Mouse (Mus musculus) midbrain, embryonic 14.5 days (tissue): ENCODE measurements around the gene Ifitm10. TPM values are rescaled to one million over a fixed set of nuclear protein-coding genes. Genes with fewer than 3 reads are reported as not detected.

Source experiments
- ATAC-seq: fragments of 200-750 bp; cut with Nextera tagmentation; 2 replicates; pipeline ENCODE4 v1.8.0; 2017; ENCODE audit warnings: moderate number of reproducible peaks, moderate library complexity; ENCODE audit not compliant: low FRiP score, low TSS enrichment
- DNase-seq: peaks from one replicate; pipeline ENCODE4 v3.0.0-alpha.2; 2015
- H3K27ac ChIP-seq: fragments of 300-500 bp; sonication (generic); replicated peaks from 2 replicates; pipeline ENCODE4 v1.5.1; 2014; ENCODE audit warnings: mild to moderate bottlenecking, low read depth, low read length, moderate library complexity
- H3K27me3 ChIP-seq: fragments of 300-500 bp; sonication (generic); 2 replicates; pipeline ENCODE4 v1.6.1; 2014; ENCODE audit warnings: low read length, control low read depth, mixed read lengths; ENCODE audit not compliant: control insufficient read depth, insufficient read depth
- H3K36me3 ChIP-seq: fragments of 300-500 bp; sonication (generic); 2 replicates; pipeline ENCODE4 v1.6.1; 2014; ENCODE audit warnings: low read length, control low read depth; ENCODE audit not compliant: control insufficient read depth, insufficient read depth
- H3K4me1 ChIP-seq: fragments of 300-500 bp; sonication (generic); 2 replicates; pipeline ENCODE4 v1.6.1; 2014; ENCODE audit warnings: mild to moderate bottlenecking, antibody characterized with exemption, low read length, control low read depth; ENCODE audit not compliant: control insufficient read depth, insufficient read depth
- H3K4me2 ChIP-seq: fragments of 300-500 bp; sonication (generic); 2 replicates; pipeline ENCODE4 v1.6.1; 2014; ENCODE audit warnings: mild to moderate bottlenecking, low read length, moderate library complexity
- H3K4me3 ChIP-seq: fragments of 300-500 bp; sonication (generic); replicated peaks from 2 replicates; pipeline ENCODE4 v1.5.1; 2014; ENCODE audit warnings: low read depth, low read length
- H3K9ac ChIP-seq: fragments of 300-500 bp; sonication (generic); replicated peaks from 2 replicates; pipeline ENCODE4 v1.6.1; 2014; ENCODE audit warnings: mild to moderate bottlenecking, low read length, moderate library complexity
- H3K9me3 ChIP-seq: fragments of 300-500 bp; sonication (generic); 2 replicates; pipeline ENCODE4 v1.6.1; 2016; ENCODE audit warnings: low read length, control low read depth, mixed read lengths; ENCODE audit not compliant: control insufficient read depth
- WGBS: fragments of 180-500 bp; shearing (Covaris S2); extraction: QIAGEN DNeasy Blood & Tissue Kit; methylation state at CpG from one replicate; pipeline ENCODE4 v1.1.7; 2014; 5-methylcytosine and 5-hydroxymethylcytosine counted together
- polyA plus RNA-seq: library from polyadenylated mRNA; unstranded; fragments of >200 nt; fragmentation: Nextera tagmentation; extraction: Ambion mirVana; gene quantifications from 2 replicates; pipeline ENCODE4 v1.2.1, GENCODE M21; 2014

Gene Ifitm10
- polyA plus RNA-seq = 3.9 and 6.1 TPM in 2 replicates

DNA sequence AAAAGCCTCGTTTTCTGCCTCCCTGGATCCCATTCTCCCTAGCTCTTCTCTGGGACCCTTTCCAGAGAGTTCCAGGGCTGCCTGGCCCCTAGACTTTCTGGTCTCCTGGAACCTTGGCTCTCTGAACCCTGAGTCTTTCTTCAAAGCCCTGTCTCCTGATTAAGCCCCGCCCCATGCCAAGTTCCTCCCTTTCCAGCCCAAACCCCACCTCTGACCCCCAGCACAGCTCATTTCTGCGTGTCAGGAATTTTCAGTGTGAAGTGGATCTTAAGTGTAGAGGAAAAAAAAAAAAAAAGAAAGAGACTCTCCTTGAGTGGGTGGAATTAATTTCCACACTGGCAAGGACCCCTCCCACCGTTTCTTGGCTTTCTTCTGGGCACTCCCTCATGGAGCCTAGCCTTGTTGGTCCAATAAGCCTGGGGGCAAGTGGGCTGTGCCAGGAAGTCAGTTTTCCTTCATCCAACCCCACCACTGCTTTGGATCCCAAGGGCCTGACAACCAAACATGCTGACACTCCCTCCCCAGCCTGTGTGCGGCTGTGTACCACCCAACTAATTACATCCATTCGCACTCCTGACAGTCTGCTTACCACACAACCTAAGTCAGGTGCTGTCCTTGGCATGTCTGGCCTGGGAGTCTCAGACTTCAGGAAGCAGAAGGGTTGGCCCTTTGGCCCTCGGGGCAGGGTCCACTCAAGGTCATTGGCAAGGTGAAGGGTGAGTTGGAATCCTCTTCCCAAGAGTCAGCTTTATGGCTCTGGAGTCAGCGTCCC lies at the start of gene Ifitm10:
Gene Ifitm10 (minus strand): TSS at position 113 of the 772 bp plus-strand sequence.
- peaks cover 21% of the 10 kb centered on the region for H3K27me3 ChIP-seq

DNA sequence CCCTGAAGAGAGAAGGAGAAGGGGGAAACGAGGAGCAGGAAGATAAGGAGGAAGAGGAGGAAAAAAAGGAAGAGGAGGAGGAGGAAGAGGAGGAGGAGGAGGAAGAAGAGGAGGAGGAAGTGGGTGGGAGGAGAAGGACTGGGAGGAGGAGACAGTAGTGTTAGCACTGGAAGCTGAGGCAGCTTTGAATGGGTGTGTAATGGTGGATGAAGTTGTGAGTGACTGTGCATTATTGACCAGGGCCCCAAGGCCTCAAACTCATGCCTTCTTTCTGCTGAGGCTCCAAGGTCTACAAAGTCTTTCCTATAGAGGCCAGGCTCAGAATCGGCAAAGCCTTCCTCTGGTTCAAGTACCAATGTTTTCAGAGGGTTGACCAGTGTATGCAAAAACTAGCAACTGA lies 48.3 kb upstream of the Ifitm10 start:
- no peak overlapping the region for H3K9ac ChIP-seq
- H3K4me2 ChIP-seq = no peak overlapping the region
- no peaks in the 10 kb centered on the region for H3K36me3 ChIP-seq
- H3K27me3 ChIP-seq = no peaks in the 10 kb centered on the region
- no peak overlapping the region for H3K4me3 ChIP-seq
- H3K9me3 ChIP-seq = no peaks in the 10 kb centered on the region
- 74% methylated on average over 2 of the region's 2 CpGs for WGBS
- DNase-seq = no peak
- H3K27ac ChIP-seq = no peak overlapping the region
- ATAC-seq = no peak
- no peaks in the 10 kb centered on the region for H3K4me1 ChIP-seq

More for the DNA sequence above, at the start of gene Ifitm10:
- Histone ChIP-seq H3K36me3 (peaks cover 41% of the 10 kb centered on the region), H3K27ac (no peak within 1 kb of the TSS), H3K4me3 (no peak within 1 kb of the TSS), H3K9me3 (no peaks in the 10 kb centered on the region), H3K4me2 (no peak within 1 kb of the TSS; the same call in 1 of the 2 replicates), H3K4me1 (no peaks in the 10 kb centered on the region), H3K9ac (no peak within 1 kb of the TSS)
- ATAC-seq (no peak), DNase-seq (no peak)
- 78% methylated on average over 8 of the region's 8 CpGs for WGBS

DNA sequence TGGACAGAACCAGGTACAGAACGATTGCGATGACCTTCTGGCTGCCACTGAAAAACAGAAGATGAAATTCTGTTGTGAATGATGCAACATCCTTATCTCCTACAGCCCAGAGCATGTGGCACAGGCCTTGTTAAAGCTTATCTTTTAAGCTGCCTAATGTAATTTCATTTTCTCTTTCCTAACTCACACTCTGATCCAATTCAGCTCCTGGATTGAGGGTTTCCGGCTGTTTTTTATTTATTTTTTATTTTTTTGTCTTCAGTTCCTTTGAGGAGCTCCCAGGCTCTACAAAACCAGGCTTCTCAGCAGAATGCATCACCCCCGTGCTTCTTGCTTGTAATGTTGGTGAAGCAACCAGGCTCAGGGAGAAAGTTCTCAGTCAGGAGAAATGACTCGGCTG lies 46.3 kb upstream of the Ifitm10 start:
- ATAC-seq = no peak
- DNase-seq = no peak
- H3K36me3 ChIP-seq = no peaks in the 10 kb centered on the region
- H3K9me3 ChIP-seq = no peaks in the 10 kb centered on the region
- H3K27ac ChIP-seq = no peak overlapping the region
- H3K4me1 ChIP-seq = no peaks in the 10 kb centered on the region
- 82% methylated on average over 5 of the region's 5 CpGs for WGBS
- no peak overlapping the region for H3K4me2 ChIP-seq
- H3K4me3 ChIP-seq = no peak overlapping the region
- H3K27me3 ChIP-seq = no peaks in the 10 kb centered on the region
- H3K9ac ChIP-seq = no peak overlapping the region

DNA sequence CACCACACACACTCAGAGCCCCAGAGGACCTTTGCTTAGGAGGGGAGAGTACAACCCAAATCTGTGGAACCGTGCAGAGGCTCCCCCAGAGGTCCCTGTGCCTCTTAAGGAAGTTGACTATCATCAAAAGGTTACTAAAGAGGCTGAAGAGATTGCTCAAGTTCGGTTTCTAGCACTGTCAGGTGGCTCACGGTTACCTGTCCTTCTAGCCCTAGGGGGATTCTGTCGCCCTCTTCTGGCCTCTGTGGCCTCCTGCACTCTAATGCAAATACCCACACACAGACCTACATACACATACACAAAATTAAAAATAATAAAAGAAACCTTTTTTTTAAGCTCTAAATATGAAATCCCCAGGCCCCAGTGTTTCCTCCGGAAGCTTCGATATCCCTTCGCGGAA lies 45.1 kb upstream of the Ifitm10 start:
- Histone ChIP-seq H3K27me3 (no peaks in the 10 kb centered on the region), H3K27ac (no peak overlapping the region), H3K4me1 (no peaks in the 10 kb centered on the region), H3K4me2 (no peak overlapping the region), H3K9ac (no peak overlapping the region), H3K9me3 (no peaks in the 10 kb centered on the region), H3K4me3 (no peak overlapping the region), H3K36me3 (no peaks in the 10 kb centered on the region)
- WGBS = 89% methylated on average over 8 of the region's 8 CpGs
- ATAC-seq = no peak
- DNase-seq = no peak

DNA sequence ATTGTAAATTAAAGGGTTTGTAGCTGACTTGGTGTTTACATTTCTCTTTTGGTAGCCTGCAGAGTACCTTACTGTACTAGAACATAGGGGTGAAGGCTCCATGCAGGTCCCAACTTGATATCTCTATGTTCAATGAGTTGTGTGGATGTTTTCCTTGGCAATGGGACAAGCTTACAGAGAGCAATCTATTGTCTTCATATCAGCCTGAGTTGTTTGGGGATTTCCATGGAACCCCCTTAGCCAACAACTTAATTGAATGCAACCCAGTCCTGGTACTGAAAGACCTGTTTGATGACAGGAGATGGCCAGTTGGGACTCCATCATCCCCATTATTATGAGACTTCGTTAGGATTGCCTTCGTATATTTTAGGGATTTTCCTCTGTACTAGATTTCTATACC lies 44.5 kb upstream of the Ifitm10 start:
- H3K9ac ChIP-seq = no peak overlapping the region
- H3K4me3 ChIP-seq = no peak overlapping the region
- H3K9me3 ChIP-seq = no peaks in the 10 kb centered on the region
- H3K4me1 ChIP-seq = no peaks in the 10 kb centered on the region
- H3K27ac ChIP-seq = no peak overlapping the region
- no peaks in the 10 kb centered on the region for H3K36me3 ChIP-seq
- DNase-seq (no peak), ATAC-seq (no peak)
- no peaks in the 10 kb centered on the region for H3K27me3 ChIP-seq
- WGBS = 93% methylated on average over 2 of the region's 2 CpGs
- H3K4me2 ChIP-seq = no peak overlapping the region

DNA sequence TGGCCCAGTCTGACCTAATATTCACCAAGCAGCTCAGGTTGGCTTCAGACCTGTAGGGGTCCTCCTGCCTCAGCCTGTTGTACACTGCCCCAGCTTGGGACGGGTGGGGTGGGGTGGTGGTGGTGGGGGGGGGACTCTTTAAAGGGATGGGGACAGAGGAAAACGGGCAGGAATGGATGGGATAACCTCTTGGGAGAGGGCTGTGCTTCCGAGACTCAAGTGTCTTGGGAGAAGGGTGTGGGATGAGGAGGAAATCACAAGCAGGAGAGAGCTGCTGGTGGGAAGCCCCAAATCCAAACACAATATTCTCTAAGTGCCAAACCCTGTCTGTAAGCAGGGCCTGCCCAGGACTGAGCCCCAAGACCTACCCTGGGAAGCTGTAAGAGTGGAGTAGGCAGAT lies 42.7 kb upstream of the Ifitm10 start:
- Histone ChIP-seq H3K27ac (no peak overlapping the region), H3K4me3 (no peak overlapping the region), H3K9ac (no peak overlapping the region), H3K9me3 (no peaks in the 10 kb centered on the region), H3K4me1 (no peaks in the 10 kb centered on the region), H3K36me3 (no peaks in the 10 kb centered on the region), H3K27me3 (no peaks in the 10 kb centered on the region), H3K4me2 (no peak overlapping the region)
- WGBS = 71% methylated on average over 3 of the region's 3 CpGs
- ATAC-seq (no peak), DNase-seq (no peak)

DNA sequence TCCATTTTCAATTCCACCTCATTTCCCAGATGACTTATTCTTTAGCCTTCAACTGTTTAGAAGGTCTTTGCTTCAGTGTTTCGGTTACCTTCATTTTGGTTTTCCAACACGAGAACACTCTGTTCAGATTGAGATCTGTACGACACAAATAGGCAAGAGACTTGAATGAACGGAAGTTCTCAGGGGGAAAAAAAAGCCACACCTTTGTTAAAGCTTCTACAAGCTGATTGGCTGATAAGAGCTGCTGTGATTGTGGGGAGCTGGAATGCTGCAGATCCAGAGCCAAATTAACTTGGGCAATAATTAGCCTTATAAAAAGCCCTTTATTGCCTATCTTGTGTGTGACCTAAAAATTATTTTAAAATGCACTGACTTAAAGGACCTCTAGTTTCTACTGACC lies 41.8 kb upstream of the Ifitm10 start:
- DNase-seq (no peak), ATAC-seq (no peak)
- H3K4me1 ChIP-seq = no peaks in the 10 kb centered on the region
- no peak overlapping the region for H3K4me2 ChIP-seq
- H3K27me3 ChIP-seq = no peaks in the 10 kb centered on the region
- H3K9ac ChIP-seq = no peak overlapping the region
- H3K27ac ChIP-seq = no peak overlapping the region
- no peaks in the 10 kb centered on the region for H3K36me3 ChIP-seq
- 65% methylated on average over 4 of the region's 4 CpGs for WGBS
- no peak overlapping the region for H3K4me3 ChIP-seq
- H3K9me3 ChIP-seq = no peaks in the 10 kb centered on the region

DNA sequence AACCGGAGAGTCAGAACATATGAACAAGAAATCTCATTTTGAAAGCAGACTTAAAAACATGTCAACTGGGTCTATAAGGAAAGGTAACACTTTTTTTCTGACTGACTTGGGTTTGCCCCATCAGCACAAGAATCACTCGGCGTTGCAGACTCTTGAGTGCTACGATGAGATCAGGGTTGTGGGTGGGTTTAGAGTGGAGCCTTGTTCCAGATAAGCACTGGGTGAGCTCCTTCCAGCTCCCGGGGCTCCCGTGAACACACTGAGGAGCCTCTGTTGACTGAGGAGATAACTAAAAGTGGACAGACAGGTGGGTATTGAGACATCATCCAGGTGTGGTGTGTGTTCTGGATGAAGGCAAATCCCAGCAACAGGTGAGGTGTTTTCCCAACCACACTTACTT lies 39.7 kb upstream of the Ifitm10 start:
- no peaks in the 10 kb centered on the region for H3K36me3 ChIP-seq
- ATAC-seq = no peak

DNA sequence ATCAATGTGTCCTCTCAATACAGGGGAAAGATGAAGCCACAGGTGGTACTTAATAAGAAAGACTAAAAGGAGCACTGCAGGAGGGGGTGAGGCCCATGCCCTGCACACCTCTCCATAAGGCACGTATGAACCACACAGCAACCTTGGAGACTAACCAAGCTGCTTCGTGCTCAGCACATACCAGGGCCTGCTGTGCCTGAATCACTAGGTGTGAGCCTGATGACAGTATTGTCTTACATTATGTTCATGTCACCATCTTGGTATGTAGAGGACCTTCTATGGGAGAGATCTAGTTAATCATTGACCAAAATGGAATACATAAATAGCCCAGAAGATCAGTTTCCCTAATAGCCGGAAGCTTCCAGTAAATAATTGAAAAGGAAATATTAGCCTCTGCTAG lies 36.0 kb upstream of the Ifitm10 start:
- no peak for ATAC-seq
- H3K27ac ChIP-seq = no peak overlapping the region

More for the DNA sequence above, 39.7 kb upstream of the Ifitm10 start:
- 93% methylated on average over 6 of the region's 6 CpGs for WGBS
- H3K27me3 ChIP-seq = no peaks in the 10 kb centered on the region
- no peak overlapping the region for H3K27ac ChIP-seq
- DNase-seq = no peak
- no peak overlapping the region for H3K4me3 ChIP-seq
- H3K4me1 ChIP-seq = no peaks in the 10 kb centered on the region
- H3K9ac ChIP-seq = no peak overlapping the region
- no peaks in the 10 kb centered on the region for H3K9me3 ChIP-seq
- H3K4me2 ChIP-seq = no peak overlapping the region

More for the DNA sequence above, 36.0 kb upstream of the Ifitm10 start:
- no peaks in the 10 kb centered on the region for H3K4me1 ChIP-seq
- H3K36me3 ChIP-seq = no peaks in the 10 kb centered on the region
- no peak for DNase-seq
- 85% methylated on average over 3 of the region's 3 CpGs for WGBS
- H3K9me3 ChIP-seq = no peaks in the 10 kb centered on the region
- no peaks in the 10 kb centered on the region for H3K27me3 ChIP-seq
- H3K4me3 ChIP-seq = no peak overlapping the region
- no peak overlapping the region for H3K9ac ChIP-seq
- H3K4me2 ChIP-seq = no peak overlapping the region
